Mouse (Mus musculus): ENCODE data around the gene Arhgdig. TPM values are rescaled to one million over a fixed set of nuclear protein-coding genes. Genes with fewer than 3 reads are reported as not detected.
"Not testable (repeated sequence)": the region's sequence is repeated elsewhere in the genome, so short reads cannot be mapped to it uniquely, and the experiment has no call there.

The Arhgdig gene
- polyA plus RNA-seq, 1 experiment from 2014 or later = 10.2 TPM

DNA sequence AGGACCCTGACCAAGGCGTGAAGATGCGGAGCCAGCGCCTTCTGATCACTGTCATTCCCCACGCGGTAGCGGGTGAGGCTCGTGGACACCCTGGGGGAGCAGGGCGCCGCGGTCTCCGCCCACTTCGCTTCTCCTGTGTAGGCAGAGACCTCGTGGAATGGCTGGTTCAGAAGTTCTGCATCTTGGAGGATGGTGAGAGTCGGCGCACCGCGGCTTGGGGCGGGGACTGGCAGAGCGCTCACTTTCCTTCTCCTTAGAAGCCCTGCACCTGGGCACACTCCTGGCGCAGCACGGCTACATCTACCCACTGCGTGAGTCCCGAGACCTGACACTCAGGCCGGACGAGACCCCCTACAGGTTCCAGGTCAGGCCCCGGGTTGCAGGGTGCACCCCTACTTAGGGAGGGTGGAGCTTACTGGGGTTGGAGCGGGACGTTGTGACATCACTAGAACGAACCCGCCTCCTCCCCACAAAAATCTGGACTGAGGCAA, 4.2 kb downstream of the Arhgdig start:
- H3K27me3 ChIP-seq = peaks cover 59% of the 10 kb centered on the region
- peak overlapping the region; percentile 56 for H3K4me3 ChIP-seq
- no peaks in the 10 kb centered on the region for H3K9me3 ChIP-seq
- H3K4me1 ChIP-seq = peaks cover 28% of the 10 kb centered on the region
- peak overlapping the region; percentile 60 for H3K9ac ChIP-seq
- peak overlapping the region; percentile 97 for H3K4me2 ChIP-seq
- H3K27ac ChIP-seq = no peak overlapping the region
- ATAC-seq (ENCODE audit: insufficient number of reproducible peaks, insufficient read depth, low FRiP score, low TSS enrichment, low read depth) = no peak
- H3K36me3 ChIP-seq = no peaks in the 10 kb centered on the region
- WGBS = 1% methylated on average over 30 of the region's 30 CpGs

GRCm38 (mm10) chr17:26202737-26203136, 4.8 kb downstream of the Arhgdig start, which contains the start of gene Rgs11:
Gene Rgs11 (plus strand): TSS chr17:26202951.
- H3K36me3 ChIP-seq = peaks cover 5% of the 10 kb centered on the region
- no peaks in the 10 kb centered on the region for H3K9me3 ChIP-seq
- H3K27me3 ChIP-seq = peaks cover 59% of the 10 kb centered on the region
- peak within 1 kb of the TSS; percentile 60 for H3K9ac ChIP-seq
- WGBS = under 1% methylated on average over 22 of the region's 22 CpGs
- peak within 1 kb of the TSS; percentile 97 for H3K4me2 ChIP-seq
- no peak within 1 kb of the TSS for H3K27ac ChIP-seq
- peaks cover 28% of the 10 kb centered on the region for H3K4me1 ChIP-seq
- ATAC-seq (ENCODE audit: insufficient number of reproducible peaks, insufficient read depth, low FRiP score, low TSS enrichment, low read depth) = no peak
- H3K4me3 ChIP-seq = peak within 1 kb of the TSS; percentile 56

DNA sequence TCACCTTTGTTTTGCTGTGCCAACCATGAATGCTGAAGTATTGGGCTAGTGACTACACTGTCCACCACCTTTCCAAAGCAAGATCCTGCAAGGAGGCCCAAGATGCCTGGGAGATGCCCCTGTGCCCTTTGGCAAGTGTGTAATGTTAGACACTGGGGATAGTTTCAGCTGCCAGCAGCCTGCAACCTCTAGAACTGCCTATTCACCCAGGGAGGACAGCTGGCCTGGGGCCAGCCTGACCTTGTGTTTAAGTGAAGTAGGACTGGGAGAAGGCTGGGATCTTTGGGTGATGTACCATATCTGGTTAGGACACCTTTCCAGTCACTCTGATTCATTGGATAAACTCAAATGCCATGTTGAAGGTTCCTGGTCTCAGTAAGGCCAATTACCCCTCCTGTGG, 5.6 kb downstream of the Arhgdig start:
- no peak overlapping the region for H3K27ac ChIP-seq
- peaks cover 12% of the 10 kb centered on the region for H3K36me3 ChIP-seq
- peaks cover 28% of the 10 kb centered on the region for H3K4me1 ChIP-seq
- ATAC-seq (ENCODE audit: insufficient number of reproducible peaks, insufficient read depth, low FRiP score, low TSS enrichment, low read depth) = no peak
- no peak overlapping the region for H3K4me3 ChIP-seq
- no peak overlapping the region; the same call in 1 of the 2 replicates for H3K4me2 ChIP-seq
- H3K9me3 ChIP-seq = no peaks in the 10 kb centered on the region
- H3K27me3 ChIP-seq = peaks cover 59% of the 10 kb centered on the region
- no peak overlapping the region for H3K9ac ChIP-seq

GRCm38 (mm10) chr17:26200831-26201705, 6.5 kb downstream of the Arhgdig start:
- Histone ChIP-seq H3K9ac (peak overlapping the region; percentile 76), H3K9me3 (no peaks in the 10 kb centered on the region), H3K4me1 (peaks cover 28% of the 10 kb centered on the region), H3K27me3 (peaks cover 59% of the 10 kb centered on the region), H3K36me3 (peaks cover 20% of the 10 kb centered on the region), H3K27ac (no peak overlapping the region), H3K4me3 (peak overlapping the region; percentile 60), H3K4me2 (peak overlapping the region; percentile 97)
- 1% methylated on average over 89 of the region's 92 CpGs for WGBS
- peak; percentile 33; the same call in 1 of the 2 replicates for ATAC-seq (ENCODE audit: insufficient number of reproducible peaks, insufficient read depth, low FRiP score, low TSS enrichment, low read depth)

GRCm38 (mm10) chr17:26198892-26199291, 8.7 kb downstream of the Arhgdig start, which contains the start of gene Pdia2:
Gene Pdia2 (minus strand): TSS chr17:26199087.
- peaks cover 52% of the 10 kb centered on the region for H3K27me3 ChIP-seq
- ATAC-seq (ENCODE audit: insufficient number of reproducible peaks, insufficient read depth, low FRiP score, low TSS enrichment, low read depth) = no peak
- 84% methylated on average over 4 of the region's 4 CpGs for WGBS

GRCm38 (mm10) chr17:26192481-26193190, 14.9 kb downstream of the Arhgdig start:
- 96% methylated on average over 15 of the region's 15 CpGs for WGBS
- H3K4me1 ChIP-seq = no peaks in the 10 kb centered on the region
- no peaks in the 10 kb centered on the region for H3K27me3 ChIP-seq
- no peak overlapping the region for H3K4me2 ChIP-seq
- no peak for ATAC-seq (ENCODE audit: insufficient number of reproducible peaks, insufficient read depth, low FRiP score, low TSS enrichment, low read depth)
- peaks cover 98% of the 10 kb centered on the region for H3K36me3 ChIP-seq
- H3K4me3 ChIP-seq = no peak overlapping the region
- H3K9ac ChIP-seq = no peak overlapping the region
- H3K27ac ChIP-seq = no peak overlapping the region
- H3K9me3 ChIP-seq = no peaks in the 10 kb centered on the region

More at GRCm38 (mm10) chr17:26198892-26199291, 8.7 kb downstream of the Arhgdig start, which contains the start of gene Pdia2:
- no peaks in the 10 kb centered on the region for H3K9me3 ChIP-seq
- no peak within 1 kb of the TSS for H3K4me2 ChIP-seq
- no peak within 1 kb of the TSS for H3K9ac ChIP-seq
- peaks cover 28% of the 10 kb centered on the region for H3K4me1 ChIP-seq
- no peak within 1 kb of the TSS for H3K4me3 ChIP-seq
- H3K36me3 ChIP-seq = peaks cover 42% of the 10 kb centered on the region
- H3K27ac ChIP-seq = no peak within 1 kb of the TSS

DNA sequence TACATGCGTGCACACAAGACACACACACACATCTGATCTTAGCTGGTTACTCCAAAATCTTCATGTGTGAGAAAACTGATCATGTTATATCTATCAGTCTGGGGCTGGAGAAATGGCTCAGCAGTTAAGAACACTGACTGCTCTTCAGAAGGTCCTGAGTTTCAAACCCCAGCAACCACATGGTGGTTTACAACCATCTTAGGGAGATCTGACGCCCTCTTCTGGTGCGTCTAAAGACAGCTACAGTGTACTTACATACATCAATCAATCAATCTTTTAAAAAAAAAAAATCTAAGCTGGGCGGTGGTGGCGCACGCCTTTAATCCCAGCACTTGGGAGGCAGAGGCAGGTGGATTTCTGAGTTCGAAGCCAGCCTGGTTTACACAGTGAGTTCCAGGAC, 16.1 kb downstream of the Arhgdig start:
- not testable (repeated sequence) for H3K9me3 ChIP-seq; ATAC-seq (ENCODE audit: insufficient number of reproducible peaks, insufficient read depth, low FRiP score, low TSS enrichment, low read depth); H3K4me1 ChIP-seq; H3K27ac ChIP-seq; H3K9ac ChIP-seq; H3K27me3 ChIP-seq; H3K4me3 ChIP-seq; H3K4me2 ChIP-seq
- peaks cover 97% of the 10 kb centered on the region for H3K36me3 ChIP-seq
- WGBS = 90% methylated on average over 7 of the region's 7 CpGs

DNA sequence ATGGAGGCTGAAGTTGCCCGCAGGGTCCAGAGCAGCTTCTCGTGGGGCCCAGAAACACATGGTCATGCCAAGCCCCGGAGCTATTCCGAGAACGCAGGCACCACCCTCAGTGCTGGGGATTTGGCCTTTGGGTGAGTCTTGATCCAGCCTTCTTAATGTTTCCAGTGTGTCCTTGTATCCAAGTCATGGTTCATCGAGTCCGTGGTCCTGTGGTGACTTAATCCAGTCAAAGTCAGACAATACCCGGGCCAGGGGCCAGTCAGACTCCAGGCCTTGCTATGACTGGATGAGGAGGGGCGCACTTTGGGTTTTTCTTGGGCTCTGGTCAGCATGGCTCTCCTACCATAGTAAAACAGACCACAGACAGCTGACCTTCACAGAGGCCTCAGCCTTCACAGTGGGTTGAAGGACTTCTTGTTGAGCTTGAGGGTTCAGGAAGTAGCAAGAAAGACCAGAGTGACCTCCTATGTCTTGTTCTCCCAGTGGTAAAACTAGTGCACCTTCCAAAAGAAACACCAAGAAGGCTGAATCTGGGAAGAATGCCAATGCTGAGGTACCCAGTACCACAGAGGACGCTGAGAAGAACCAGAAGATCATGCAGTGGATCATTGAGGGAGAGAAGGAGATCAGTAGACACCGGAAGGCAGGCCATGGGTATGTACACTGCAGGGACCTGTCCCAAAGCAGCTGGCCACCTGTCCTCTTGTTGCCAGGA, 19.3 kb downstream of the Arhgdig start:
- H3K9ac ChIP-seq = no peak overlapping the region
- 94% methylated on average over 11 of the region's 11 CpGs for WGBS
- H3K9me3 ChIP-seq = no peaks in the 10 kb centered on the region
- no peak for ATAC-seq (ENCODE audit: insufficient number of reproducible peaks, insufficient read depth, low FRiP score, low TSS enrichment, low read depth)
- H3K4me3 ChIP-seq = no peak overlapping the region
- no peak overlapping the region for H3K4me2 ChIP-seq
- peaks cover 95% of the 10 kb centered on the region for H3K36me3 ChIP-seq
- H3K4me1 ChIP-seq = no peaks in the 10 kb centered on the region
- no peak overlapping the region for H3K27ac ChIP-seq
- no peaks in the 10 kb centered on the region for H3K27me3 ChIP-seq

DNA sequence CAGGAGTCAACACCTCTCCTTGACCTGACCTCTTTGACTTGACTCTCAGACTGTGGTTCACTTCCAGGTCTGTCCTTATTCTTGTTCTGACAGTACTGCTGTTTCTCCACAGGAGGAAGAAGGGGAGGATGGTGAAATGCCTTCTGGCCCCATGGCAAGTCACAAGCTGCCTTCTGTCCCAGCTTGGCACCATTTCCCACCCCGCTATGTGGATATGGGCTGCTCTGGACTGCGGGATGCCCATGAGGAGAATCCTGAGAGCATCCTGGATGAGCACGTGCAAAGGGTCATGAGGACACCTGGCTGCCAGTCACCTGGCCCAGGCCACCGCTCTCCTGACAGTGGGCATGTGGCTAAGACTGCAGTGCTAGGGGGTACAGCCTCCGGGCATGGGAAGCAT, 20.0 kb downstream of the Arhgdig start:
- 98% methylated on average over 5 of the region's 5 CpGs for WGBS
- Histone ChIP-seq H3K36me3 (peaks cover 95% of the 10 kb centered on the region), H3K9ac (no peak overlapping the region), H3K4me2 (no peak overlapping the region), H3K27ac (no peak overlapping the region), H3K4me3 (no peak overlapping the region), H3K27me3 (no peaks in the 10 kb centered on the region), H3K9me3 (no peaks in the 10 kb centered on the region), H3K4me1 (no peaks in the 10 kb centered on the region)
- ATAC-seq (ENCODE audit: insufficient number of reproducible peaks, insufficient read depth, low FRiP score, low TSS enrichment, low read depth) = 0 out of 2 replicates have a peak, but pooled peaks have one; percentile 20

DNA sequence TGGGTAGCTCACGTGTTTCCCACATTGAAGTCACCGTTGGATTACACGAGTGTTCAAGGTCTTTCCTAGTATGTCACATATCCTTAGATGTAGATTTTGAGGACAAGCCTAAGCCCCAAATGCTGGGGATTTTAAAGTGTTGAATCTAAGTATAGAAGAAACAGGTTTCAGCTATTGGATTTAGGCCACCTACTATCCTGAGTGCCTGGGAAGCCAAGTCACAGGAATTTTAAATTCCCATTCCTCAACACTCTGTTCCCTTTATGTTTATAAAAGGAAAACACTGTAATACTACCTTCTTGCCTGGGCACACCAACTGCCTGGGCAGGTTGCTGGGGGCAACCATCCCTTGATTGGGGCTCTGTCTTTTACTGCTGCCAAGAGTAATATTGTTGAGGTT, 26.4 kb downstream of the Arhgdig start:
- ATAC-seq (ENCODE audit: insufficient number of reproducible peaks, insufficient read depth, low FRiP score, low TSS enrichment, low read depth) = no peak
- Histone ChIP-seq H3K4me2 (no peak overlapping the region), H3K36me3 (peaks cover 65% of the 10 kb centered on the region), H3K9me3 (no peaks in the 10 kb centered on the region), H3K27ac (no peak overlapping the region), H3K4me3 (no peak overlapping the region), H3K9ac (no peak overlapping the region), H3K4me1 (no peaks in the 10 kb centered on the region), H3K27me3 (no peaks in the 10 kb centered on the region)
- 92% methylated on average over 3 of the region's 3 CpGs for WGBS

- H3K4me3 ChIP-seq = no peak overlapping the region
- H3K36me3 ChIP-seq = peaks cover 60% of the 10 kb centered on the region
These were observed 29.0 kb downstream of the Arhgdig start for GRCm38 (mm10) chr17:26178611-26179010.

More at GRCm38 (mm10) chr17:26178611-26179010, 29.0 kb downstream of the Arhgdig start:
- Histone ChIP-seq H3K4me2 (no peak overlapping the region), H3K9ac (no peak overlapping the region), H3K4me1 (no peaks in the 10 kb centered on the region), H3K27ac (no peak overlapping the region), H3K27me3 (no peaks in the 10 kb centered on the region), H3K9me3 (no peaks in the 10 kb centered on the region)
- no peak for ATAC-seq (ENCODE audit: insufficient number of reproducible peaks, insufficient read depth, low FRiP score, low TSS enrichment, low read depth)
